Mouse (Mus musculus) kidney, postnatal 10 days (tissue): ENCODE data around the gene Aurkaip1.

Experiments
- DNase-seq: peaks from one replicate; pipeline ENCODE4 v3.0.0; 2021; ENCODE audit warnings: mixed read lengths

Gene Aurkaip1

GRCm38 (mm10) chr4:155853421-155853820 lies 22.3 kb downstream of the Aurkaip1 start:
- DNase-seq, result no peak

GRCm38 (mm10) chr4:155854991-155855390 lies 23.9 kb downstream of the Aurkaip1 start:
- DNase-seq, result peak; percentile 13

- DNase-seq, result no peak
These were observed 25.0 kb downstream of the Aurkaip1 start for GRCm38 (mm10) chr4:155856071-155856470.

- no peak for DNase-seq
These were observed 25.8 kb downstream of the Aurkaip1 start for GRCm38 (mm10) chr4:155856881-155857280.

- DNase-seq, result peak; percentile 88
These were observed 28.2 kb downstream of the Aurkaip1 start for GRCm38 (mm10) chr4:155859318-155859717.

- peak; percentile 7 for DNase-seq
These were observed 30.7 kb downstream of the Aurkaip1 start for GRCm38 (mm10) chr4:155861787-155862186.

GRCm38 (mm10) chr4:155863001-155863400 lies 31.9 kb downstream of the Aurkaip1 start, which contains the start of gene Tas1r3:
Gene Tas1r3 (minus strand): TSS chr4:155863362.
- DNase-seq, result peak; percentile 8

- peak; percentile 54 for DNase-seq
These were observed 37.7 kb downstream of the Aurkaip1 start for GRCm38 (mm10) chr4:155868614-155869298.

- DNase-seq, result peak; percentile 98
These were observed 38.4 kb downstream of the Aurkaip1 start, which contains the start of the genes Cptp and Ints11 for GRCm38 (mm10) chr4:155869317-155870033. Gene Cptp (minus strand): TSS chr4:155869440. Gene Ints11 (plus strand): TSS chr4:155869546.

GRCm38 (mm10) chr4:155871404-155871803 lies 40.3 kb downstream of the Aurkaip1 start:
- no peak for DNase-seq
